Mouse (Mus musculus) forelimb bud, embryonic 11.5 days (tissue): ENCODE data around the gene S100a3.

Experiments
- DNase-seq: peaks from one replicate; pipeline ENCODE4 v3.0.0-alpha.2; 2012; ENCODE audit warnings: low read depth, low spot score

S100a3 gene

GRCm38 (mm10) chr3:90555954-90556353 is 4.4 kb upstream of the S100a3 start:
- no peak for DNase-seq

GRCm38 (mm10) chr3:90574691-90575090 is 14.3 kb downstream of the S100a3 start:
- no peak for DNase-seq

GRCm38 (mm10) chr3:90575320-90575719 is 14.9 kb downstream of the S100a3 start:
- DNase-seq, result no peak

GRCm38 (mm10) chr3:90576351-90577001 is 16.1 kb downstream of the S100a3 start:
- no peak for DNase-seq

GRCm38 (mm10) chr3:90579433-90579832 is 19.1 kb downstream of the S100a3 start:
- no peak for DNase-seq

- no peak for DNase-seq
Measured at GRCm38 (mm10) chr3:90581141-90581540, 20.8 kb downstream of the S100a3 start.

GRCm38 (mm10) chr3:90582156-90582555 is 21.8 kb downstream of the S100a3 start:
- DNase-seq, result no peak

- no peak for DNase-seq
Measured at GRCm38 (mm10) chr3:90582556-90582955, 22.2 kb downstream of the S100a3 start.

- DNase-seq, result no peak
Measured at GRCm38 (mm10) chr3:90583893-90584292, 23.5 kb downstream of the S100a3 start.

- DNase-seq, result peak; percentile 78
Measured at GRCm38 (mm10) chr3:90585595-90585994, 25.2 kb downstream of the S100a3 start.

GRCm38 (mm10) chr3:90586016-90586643 is 25.8 kb downstream of the S100a3 start:
- DNase-seq, result no peak

GRCm38 (mm10) chr3:90586906-90587305 is 26.5 kb downstream of the S100a3 start:
- no peak for DNase-seq

GRCm38 (mm10) chr3:90587361-90588101 is 27.2 kb downstream of the S100a3 start:
- DNase-seq, result no peak

GRCm38 (mm10) chr3:90589390-90589789 is 29.0 kb downstream of the S100a3 start:
- DNase-seq, result no peak

GRCm38 (mm10) chr3:90589947-90590346 is 29.6 kb downstream of the S100a3 start, which contains the start of gene S100a2:
Gene S100a2 (plus strand): TSS chr3:90590247.
- DNase-seq, result no peak

- no peak for DNase-seq
Measured at GRCm38 (mm10) chr3:90594466-90594865, 34.1 kb downstream of the S100a3 start.

GRCm38 (mm10) chr3:90595556-90595955 is 35.2 kb downstream of the S100a3 start:
- no peak for DNase-seq

GRCm38 (mm10) chr3:90596810-90597209 is 36.4 kb downstream of the S100a3 start:
- DNase-seq, result no peak

- DNase-seq, result no peak
Measured at GRCm38 (mm10) chr3:90597736-90598135, 37.4 kb downstream of the S100a3 start.

- no peak for DNase-seq
Measured at GRCm38 (mm10) chr3:90598212-90598611, 37.8 kb downstream of the S100a3 start.

- DNase-seq, result no peak
Measured at GRCm38 (mm10) chr3:90599401-90599800, 39.0 kb downstream of the S100a3 start.

GRCm38 (mm10) chr3:90600036-90600435 is 39.7 kb downstream of the S100a3 start:
- no peak for DNase-seq
